Comparison of ENCODE assay signal across 8 mouse cellular contexts in the genomic region with DNA sequence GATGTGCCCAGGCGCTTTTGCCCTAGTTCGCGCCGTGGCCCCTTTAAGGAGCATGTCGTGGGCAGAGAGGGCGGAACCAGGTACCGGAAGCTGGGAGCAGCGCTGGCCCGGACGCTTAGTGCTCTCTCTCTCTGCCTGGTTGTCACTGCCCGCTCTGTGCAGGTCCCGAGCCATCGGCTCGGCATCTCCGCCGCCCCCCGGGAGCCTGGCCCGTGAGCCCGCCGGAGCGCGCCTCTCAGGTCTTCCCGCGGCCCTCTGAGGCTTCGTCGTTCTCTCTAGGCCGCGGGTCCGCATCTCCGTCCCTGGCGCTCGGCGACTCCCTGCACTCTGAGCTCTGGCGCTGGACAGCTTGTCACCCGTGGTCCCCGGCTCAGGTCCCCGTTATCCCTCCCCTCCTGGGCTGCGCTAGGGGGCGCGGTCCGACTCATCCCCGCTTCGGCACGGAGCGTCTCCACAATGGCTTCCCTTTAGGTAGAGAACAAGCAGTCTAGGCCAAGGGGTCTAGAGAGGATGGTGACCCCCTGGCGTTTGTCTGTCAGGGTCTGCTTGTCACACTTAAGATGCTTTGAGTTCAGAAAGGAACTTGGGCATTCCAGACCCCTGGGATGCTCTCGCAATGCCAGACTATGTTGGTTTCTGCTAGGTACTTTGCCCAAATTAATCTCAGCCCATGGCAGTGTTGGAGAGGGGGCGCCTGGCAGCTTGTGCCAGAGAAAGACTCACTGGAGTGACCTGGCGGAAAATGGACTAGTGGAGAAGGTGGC. TPM values are rescaled to one million over a fixed set of nuclear protein-coding genes. Genes with fewer than 3 reads are reported as not detected.
A peak's percentile ranks its signal among the peaks of the same experiment; 100 is the strongest.
DNase-seq lines count a peak whose midpoint lies in the region; ATAC-seq and TF ChIP-seq lines count a peak whose summit lies in the region.

Gene Adck2, plus strand, starts transcription at position 83 of the 764 bp plus-strand sequence.

- H3K9me3 ChIP-seq in G1E (replicated peaks): no peaks in the 10 kb centered on the region
- no peaks in the 10 kb centered on the region for H3K9me3 ChIP-seq in forebrain, postnatal 0 days (ENCODE audit: low read length)
- no peaks in the 10 kb centered on the region for H3K9me3 ChIP-seq in lung, embryonic 14.5 days (ENCODE audit: low read depth, low read length)

- under 1% methylated on average over 49 of the region's 49 CpGs for WGBS in forebrain, postnatal 0 days
- WGBS in lung, embryonic 14.5 days: under 1% methylated on average over 49 of the region's 49 CpGs
- 0% methylated on average over 49 of the region's 49 CpGs for WGBS in olfactory bulb, adult 2 months

- DNase-seq in G1E (ENCODE audit: low spot score): peak; percentile 88
- DNase-seq in cerebellum, adult 18-20 months: peak; percentile 87 to 92
- peak; percentile 84 for DNase-seq in forebrain, postnatal 0 days
- DNase-seq in heart, postnatal 36 days: peak; percentile 82
- peak; percentile 76 to 85 for DNase-seq in layer of hippocampus, adult 2 months (ENCODE audit: low spot score in 2 of 2)
- peak; percentile 90 for DNase-seq in lung, embryonic 14.5 days
- peak; percentile 69 to 72 for DNase-seq in thymus, adult 18-20 months

- peaks cover 22% of the 10 kb centered on the region for H3K4me1 ChIP-seq in G1E (ENCODE audit: insufficient read depth, low read depth, low read length)
- H3K4me1 ChIP-seq in forebrain, postnatal 0 days (ENCODE audit: insufficient read depth): peaks cover 11% of the 10 kb centered on the region; the same call in 1 of the 2 replicates
- H3K4me1 ChIP-seq in lung, embryonic 14.5 days (ENCODE audit: insufficient read depth): 0 out of 2 replicates have a peak, but pooled peaks cover 4% of the 10 kb centered on the region
- H3K4me1 ChIP-seq in olfactory bulb, adult 2 months (ENCODE audit: control insufficient read depth, insufficient read depth, low read length): peaks cover 10% of the 10 kb centered on the region

- H3K4me2 ChIP-seq in forebrain, postnatal 0 days (ENCODE audit: low read depth): peak within 1 kb of the TSS; percentile 89
- peak within 1 kb of the TSS; percentile 71 for H3K4me2 ChIP-seq in lung, embryonic 14.5 days

- H3K9ac ChIP-seq in forebrain, postnatal 0 days: peak within 1 kb of the TSS; percentile 88
- H3K9ac ChIP-seq in lung, embryonic 14.5 days: peak within 1 kb of the TSS; percentile 72

- peaks cover 27% of the 10 kb centered on the region for H3K36me3 ChIP-seq in G1E (replicated peaks)
- peaks cover 21% of the 10 kb centered on the region for H3K36me3 ChIP-seq in forebrain, postnatal 0 days (ENCODE audit: insufficient read depth)
- H3K36me3 ChIP-seq in lung, embryonic 14.5 days (ENCODE audit: insufficient read depth): peaks cover 8% of the 10 kb centered on the region

- intact Hi-C loops in heart, postnatal 36 days (cut with DNase I): loop anchor here (2.0 to 10.0 kb wide), 2 partner anchors 19 to 369 kb away; partner anchors contain the start of genes Kdm7a and Ndufb2

- ATAC-seq in G1E (ENCODE audit: extremely low read depth, insufficient number of reproducible peaks, low FRiP score, poor library complexity, severe bottlenecking): peak; percentile 95
- peak; percentile 97 for ATAC-seq in forebrain, postnatal 0 days
- ATAC-seq in lung, embryonic 14.5 days (ENCODE audit: insufficient read depth): peak; percentile 98

- TF ChIP-seq POLR2A in olfactory bulb, adult 2 months (IDR thresholded peaks at IDR 0.05; ENCODE audit: insufficient read depth, low read depth, low read length): peak; percentile 60

- H3K27me3 ChIP-seq in G1E (ENCODE audit: insufficient read depth, low read length): peaks cover 15% of the 10 kb centered on the region
- no peaks in the 10 kb centered on the region for H3K27me3 ChIP-seq in forebrain, postnatal 0 days (ENCODE audit: insufficient read depth, low read length)
- H3K27me3 ChIP-seq in lung, embryonic 14.5 days (ENCODE audit: insufficient read depth, low read length): no peaks in the 10 kb centered on the region

- H3K27ac ChIP-seq in forebrain, postnatal 0 days (ENCODE audit: low read depth, low read length): peak within 1 kb of the TSS; percentile 90
- H3K27ac ChIP-seq in layer of hippocampus, adult 2 months: peak within 1 kb of the TSS; percentile 97
- H3K27ac ChIP-seq in lung, embryonic 14.5 days (ENCODE audit: low read depth): peak within 1 kb of the TSS; percentile 90
- H3K27ac ChIP-seq in olfactory bulb, adult 2 months (ENCODE audit: insufficient read depth, low read depth, low read length): peak within 1 kb of the TSS; percentile 75

- H3K4me3 ChIP-seq in G1E (ENCODE audit: low read depth, low read length): peak within 1 kb of the TSS; percentile 83
- H3K4me3 ChIP-seq in forebrain, postnatal 0 days (ENCODE audit: low read depth, low read length): peak within 1 kb of the TSS; percentile 66
- H3K4me3 ChIP-seq in layer of hippocampus, adult 2 months: peak within 1 kb of the TSS; percentile 91
- peak within 1 kb of the TSS; percentile 74 for H3K4me3 ChIP-seq in lung, embryonic 14.5 days (ENCODE audit: low read depth, low read length)
- peak within 1 kb of the TSS; percentile 59 for H3K4me3 ChIP-seq in olfactory bulb, adult 2 months (ENCODE audit: insufficient read depth, low read depth, low read length)

- TF ChIP-seq CTCF in G1E (IDR thresholded peaks at IDR 0.05; ENCODE audit: low read depth, low read length): no peak
- TF ChIP-seq CTCF in forebrain, postnatal 0 days (IDR thresholded peaks at IDR 0.05; ENCODE audit: low read depth): peak; percentile 64
- peak; percentile 56 for TF ChIP-seq CTCF in layer of hippocampus, adult 2 months (conservative IDR thresholded peaks at IDR 0.05)
- peak; percentile 67 for TF ChIP-seq CTCF in lung, embryonic 14.5 days (IDR thresholded peaks at IDR 0.05; ENCODE audit: low read depth)
- 0 out of 2 replicates have a peak, but pooled peaks have one; percentile 7 for TF ChIP-seq CTCF in olfactory bulb, adult 2 months (IDR thresholded peaks at IDR 0.05; ENCODE audit: insufficient read depth, low read depth, low read length)

RNA-seq across cellular contexts. Expression of gene Adck2, which starts in this region (rescaled TPM):
- 6.8 and 10.0 TPM in 2 replicates for total RNA-seq in G1E (2014; fragmentation: Nextera tagmentation)
- total RNA-seq in G1E (2017): 5.3 and 9.8 TPM in 2 replicates
- 10.6 and 12.1 TPM in 2 replicates for polyA plus RNA-seq in G1E (2012)
- 17.6 and 21.9 TPM in 2 replicates for total RNA-seq in forebrain, postnatal 0 days (2014; rRNA removed)
- polyA plus RNA-seq in forebrain, postnatal 0 days (2015; fragmentation: Nextera tagmentation; extraction: Ambion mirVana): 34.5 and 40.3 TPM in 2 replicates
- total RNA-seq in heart, postnatal 36 days (2021): 10 to 100 TPM; 14.0 to 15.8 TPM
- 10 to 100 TPM; 27.5 to 32.0 TPM for total RNA-seq in layer of hippocampus, adult 2 months (2021)
- polyA plus RNA-seq in lung, embryonic 14.5 days (2014; fragmentation: Nextera tagmentation; extraction: Ambion mirVana): 21.8 and 22.1 TPM in 2 replicates
- polyA plus RNA-seq in olfactory bulb, adult 2 months (2012; ENCODE audit: insufficient read depth, insufficient read length, low replicate concordance, missing spikeins): not detected in 2 replicates

Comparison
In these comparisons a context has a peak if more than half of its experiments do, and no peak if none do; other contexts are left out.
1. Peak in every context shown above with its lines: DNase-seq, ATAC-seq, H3K4me3 ChIP-seq and H3K27ac ChIP-seq.
2. RNA of gene Adck2 (polyA plus RNA-seq): 34.5 to 40.3 TPM in forebrain, postnatal 0 days, 21.8 to 22.1 TPM in lung, embryonic 14.5 days and 10.6 to 12.1 TPM in G1E; not detected in olfactory bulb, adult 2 months; every median in the first group is over 10 times any median in the second.